Mouse (Mus musculus): ENCODE data around the gene Ppm1f. TPM values are rescaled to one million over a fixed set of nuclear protein-coding genes. Genes with fewer than 3 reads are reported as not detected.

Ppm1f gene
- total RNA-seq, 2 experiments from 2014 or later = 11.1 to 11.8 TPM

Other genes with a start within 250 kb of the Ppm1f start
- not detected for gene Olfr19, start 220.1 kb upstream of the Ppm1f start, total RNA-seq (2021)
- not detected for gene Spag6l, start 67.0 kb upstream of the Ppm1f start, total RNA-seq (2021)
- not detected for gene Igll1, start 32.5 kb upstream of the Ppm1f start, total RNA-seq (2021)
- 10 to 100 TPM; 17.3 to 20.0 TPM for gene Top3b, start 25.7 kb upstream of the Ppm1f start, total RNA-seq (2021)
- not detected for gene Vpreb1, start 25.6 kb upstream of the Ppm1f start, total RNA-seq (2021)
- gene Mapk1, start 86.9 kb downstream of the Ppm1f start, total RNA-seq (2021) = 10 to 100 TPM; 87.9 to 89.5 TPM
- gene Ypel1, start 173.2 kb downstream of the Ppm1f start, total RNA-seq (2021) = under 1 TPM; 0.69 to 0.94 TPM
- 10 to 100 TPM; 23.2 to 29.4 TPM for gene Ppil2, start 214.8 kb downstream of the Ppm1f start, total RNA-seq (2021)
- gene 2610318N02Rik, start 228.7 kb downstream of the Ppm1f start, total RNA-seq (2021) = under 1 TPM in 1 of 2 experiments, not detected in 1; 0.92 TPM
- 1 to 10 TPM; 3.8 to 4.8 TPM for gene Sdf2l1, start 235.9 kb downstream of the Ppm1f start, total RNA-seq (2021)
- gene Ydjc, start 248.2 kb downstream of the Ppm1f start, total RNA-seq (2021) = under 1 TPM in 1 of 2 experiments, not detected in 1; 0.20 TPM

Measured in gastrocnemius, postnatal 36 days (tissue).